Mouse (Mus musculus) heart, embryonic 11.5 days (tissue): ENCODE measurements around the gene Kif16b. TPM values are rescaled to one million over a fixed set of nuclear protein-coding genes. Genes with fewer than 3 reads are reported as not detected.

Experiments used
- ATAC-seq: fragments of 200-750 bp; cut with Nextera tagmentation; replicated peaks from 2 replicates; pipeline ENCODE4 v1.8.0; 2017; ENCODE audit warnings: moderate library complexity; ENCODE audit not compliant: insufficient number of reproducible peaks, low FRiP score, low TSS enrichment
- H3K27ac ChIP-seq: fragments of 300-500 bp; sonication (generic); 2 replicates; pipeline ENCODE4 v1.5.1; 2014; ENCODE audit warnings: mild to moderate bottlenecking, low read depth, low read length
- H3K27me3 ChIP-seq: fragments of 300-500 bp; sonication (generic); 2 replicates; pipeline ENCODE4 v1.6.1; 2014; ENCODE audit warnings: mild to moderate bottlenecking, low read length, mixed read lengths; ENCODE audit not compliant: control insufficient read depth, insufficient read depth
- H3K36me3 ChIP-seq: fragments of 300-500 bp; sonication (generic); 2 replicates; pipeline ENCODE4 v1.6.1; 2014; ENCODE audit warnings: mild to moderate bottlenecking, low read length, moderate library complexity, mixed read lengths; ENCODE audit not compliant: control insufficient read depth, insufficient read depth
- H3K4me1 ChIP-seq: fragments of 300-500 bp; sonication (generic); 2 replicates; pipeline ENCODE4 v1.6.1; 2014; ENCODE audit warnings: low read length; ENCODE audit not compliant: control insufficient read depth, insufficient read depth
- H3K4me2 ChIP-seq: fragments of 300-500 bp; sonication (generic); 2 replicates; pipeline ENCODE4 v1.6.1; 2014; ENCODE audit warnings: mild to moderate bottlenecking, moderate library complexity
- H3K4me3 ChIP-seq: fragments of 300-500 bp; sonication (generic); 2 replicates; pipeline ENCODE4 v1.5.1; 2014; ENCODE audit warnings: low read depth, low read length
- H3K9ac ChIP-seq: fragments of 300-500 bp; sonication (generic); 2 replicates; pipeline ENCODE4 v1.6.1; 2014; ENCODE audit warnings: mild to moderate bottlenecking, low read depth, low read length, moderate library complexity
- H3K9me3 ChIP-seq: fragments of 300-500 bp; sonication (generic); replicated peaks from 2 replicates; pipeline ENCODE4 v1.6.1; 2016; ENCODE audit warnings: low read length; ENCODE audit not compliant: control insufficient read depth
- WGBS: fragments of 180-500 bp; shearing (Covaris S2); extraction: QIAGEN DNeasy Blood & Tissue Kit; methylation state at CpG from one replicate; pipeline ENCODE4 v1.1.7; 2014; ENCODE audit not compliant: insufficient replicate concordance; 5-methylcytosine and 5-hydroxymethylcytosine counted together
- polyA plus RNA-seq: library from polyadenylated mRNA; unstranded; fragments of >200 nt; fragmentation: Nextera tagmentation; extraction: Ambion mirVana; gene quantifications from 2 replicates; pipeline ENCODE4 v1.2.1, GENCODE M21; 2014

The Kif16b gene
- polyA plus RNA-seq, 1 experiment from 2014 or later, result 7.6 TPM

- ATAC-seq, result no peak
- H3K9me3 ChIP-seq, result no peaks in the 10 kb centered on the region
- no peak overlapping the region for H3K27ac ChIP-seq
- no peaks in the 10 kb centered on the region for H3K4me1 ChIP-seq
- no peak overlapping the region for H3K4me3 ChIP-seq
- no peaks in the 10 kb centered on the region for H3K36me3 ChIP-seq
- no peaks in the 10 kb centered on the region for H3K27me3 ChIP-seq
- WGBS, result 67% methylated on average over 8 of the region's 8 CpGs
- H3K9ac ChIP-seq, result no peak overlapping the region
- no peak overlapping the region for H3K4me2 ChIP-seq
Observed at GRCm38 (mm10) chr2:142569771-142570170, 331.6 kb downstream of the Kif16b start.

Other genes starting within 250 kb of the Kif16b start
- 63.8 and 65.1 TPM in 2 replicates for gene Snrpb2, start 161.5 kb upstream of the Kif16b start, polyA plus RNA-seq
- 1.7 and 2.6 TPM in 2 replicates for gene Otor, start 176.9 kb upstream of the Kif16b start, polyA plus RNA-seq